Mouse (Mus musculus) urinary bladder, adult 18-20 months (tissue): ENCODE measurements around the gene Ybx1.
"Not testable (repeated sequence)": the region's sequence is repeated elsewhere in the genome, so short reads cannot be mapped to it uniquely, and the experiment has no call there.

ENCODE experiments used
- DNase-seq, 2 experiments: peaks; one replicate each; pipeline ENCODE4 v3.0.0; 2022; ENCODE audit warnings: low spot score in 2 of 2, mixed read lengths in 2 of 2

The Ybx1 gene

GRCm38 (mm10) chr4:119294415-119295133, at the start of gene Ybx1:
Gene Ybx1, minus strand, starts transcription at chr4:119294604.
- DNase-seq = peak; percentile 100

- DNase-seq = peak in 1 of 2 experiments; percentile 35
Observed at GRCm38 (mm10) chr4:119338861-119339361, 44.5 kb upstream of the Ybx1 start.

GRCm38 (mm10) chr4:119338422-119338821, 44.0 kb upstream of the Ybx1 start:
- no peak for DNase-seq

GRCm38 (mm10) chr4:119333487-119333886, 39.1 kb upstream of the Ybx1 start:
- no peak for DNase-seq

- DNase-seq = peak in 1 of 2 experiments; percentile 11
Observed at GRCm38 (mm10) chr4:119320896-119321550, 26.6 kb upstream of the Ybx1 start.

- DNase-seq = peak; percentile 86 to 94
Observed at GRCm38 (mm10) chr4:119320131-119320830, 25.9 kb upstream of the Ybx1 start, which contains the start of gene Ppih. Gene Ppih, minus strand, starts transcription at chr4:119320546.

- no peak for DNase-seq
Observed at GRCm38 (mm10) chr4:119313756-119314155, 19.4 kb upstream of the Ybx1 start.

GRCm38 (mm10) chr4:119305418-119305817, 11.0 kb upstream of the Ybx1 start:
- DNase-seq = no peak

GRCm38 (mm10) chr4:119303291-119303690, 8.9 kb upstream of the Ybx1 start:
- DNase-seq = no peak

GRCm38 (mm10) chr4:119301777-119302176, 7.4 kb upstream of the Ybx1 start:
- DNase-seq = no peak

- no peak for DNase-seq
Observed at GRCm38 (mm10) chr4:119300761-119301160, 6.4 kb upstream of the Ybx1 start.

GRCm38 (mm10) chr4:119297361-119297760, 3.0 kb upstream of the Ybx1 start:
- no peak for DNase-seq

GRCm38 (mm10) chr4:119295134-119295453, 690 bp upstream of the Ybx1 start:
- DNase-seq = no peak

GRCm38 (mm10) chr4:119293574-119294258, 688 bp downstream of the Ybx1 start:
- peak in 1 of 2 experiments; percentile 34 for DNase-seq

- DNase-seq = peak; percentile 14 to 15
Observed at GRCm38 (mm10) chr4:119292771-119293573, 1.4 kb downstream of the Ybx1 start.

- no peak for DNase-seq
Observed at GRCm38 (mm10) chr4:119291921-119292320, 2.5 kb downstream of the Ybx1 start.

GRCm38 (mm10) chr4:119285336-119285735, 9.1 kb downstream of the Ybx1 start:
- DNase-seq = no peak

- DNase-seq = no peak
Observed at GRCm38 (mm10) chr4:119284861-119285260, 9.5 kb downstream of the Ybx1 start.

- DNase-seq = not testable (repeated sequence)
Observed at GRCm38 (mm10) chr4:119278784-119279183, 15.6 kb downstream of the Ybx1 start.

GRCm38 (mm10) chr4:119275726-119276125, 18.7 kb downstream of the Ybx1 start:
- no peak for DNase-seq

GRCm38 (mm10) chr4:119275226-119275625, 19.2 kb downstream of the Ybx1 start:
- DNase-seq = no peak
